Mouse (Mus musculus) c-Kit-positive CD71-positive TER-119-positive erythroid progenitor cells, embryonic 14.5 days (primary cell): Measurements from ENCODE around the gene Gm884.
"Not testable (repeated sequence)": the region's sequence is repeated elsewhere in the genome, so short reads cannot be mapped to it uniquely, and the experiment has no call there.

Experiments used
- DNase-seq: peaks from one replicate; pipeline ENCODE4 v3.0.0-alpha.2; 2013; ENCODE audit warnings: low spot score

Gm884 gene

GRCm38 (mm10) chr11:103634806-103635205, 13.9 kb upstream of the Gm884 start:
- no peak for DNase-seq

- DNase-seq: no peak
Measured at GRCm38 (mm10) chr11:103627453-103627852, 6.5 kb upstream of the Gm884 start.

- no peak for DNase-seq
Measured at GRCm38 (mm10) chr11:103610772-103611171, 10.2 kb downstream of the Gm884 start.

DNA sequence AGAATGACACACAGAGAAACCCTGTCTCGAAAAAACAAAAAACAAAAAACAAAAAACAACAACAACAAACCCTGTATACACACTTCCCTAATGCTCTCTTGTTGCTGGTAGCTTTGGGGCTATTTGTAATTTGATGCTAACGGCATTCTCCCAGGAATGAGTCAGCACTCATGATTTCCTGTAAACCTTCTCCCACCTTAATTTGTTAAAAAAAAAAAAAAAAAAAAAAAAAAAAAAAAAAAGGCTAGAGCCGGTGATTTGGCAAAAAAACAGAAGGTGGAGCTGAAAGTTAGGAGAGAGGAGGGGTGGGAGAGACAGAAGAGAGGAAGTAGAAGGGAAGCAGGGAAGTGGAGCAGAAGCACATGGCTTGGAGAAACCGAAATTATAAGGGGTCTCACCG, 14.3 kb downstream of the Gm884 start:
- no peak for DNase-seq

DNA sequence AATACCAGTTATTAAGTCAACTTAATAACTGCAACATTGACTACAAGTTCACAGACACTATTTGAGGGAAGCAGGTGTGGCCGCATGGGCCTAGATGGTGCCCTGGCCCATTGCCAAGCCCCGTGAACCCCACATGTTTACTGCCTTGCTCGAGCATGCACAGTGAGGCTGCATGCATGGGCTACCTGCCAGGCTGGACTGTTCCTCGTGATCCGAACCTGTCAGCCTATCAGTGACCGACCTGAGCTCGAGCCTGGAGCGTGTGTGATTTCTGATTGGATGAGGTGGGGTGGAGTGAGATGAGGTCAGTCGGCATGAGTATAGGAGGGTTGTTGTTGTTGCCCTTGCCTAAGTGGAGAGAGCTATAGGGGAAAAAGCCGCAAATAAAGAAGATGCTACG, 42.6 kb downstream of the Gm884 start:
- no peak for DNase-seq

GRCm38 (mm10) chr11:103556021-103556420, 64.9 kb downstream of the Gm884 start:
- DNase-seq: no peak

GRCm38 (mm10) chr11:103534973-103535372, 86.0 kb downstream of the Gm884 start:
- DNase-seq: not testable (repeated sequence)

GRCm38 (mm10) chr11:103512111-103512510, 108.8 kb downstream of the Gm884 start:
- no peak for DNase-seq

DNA sequence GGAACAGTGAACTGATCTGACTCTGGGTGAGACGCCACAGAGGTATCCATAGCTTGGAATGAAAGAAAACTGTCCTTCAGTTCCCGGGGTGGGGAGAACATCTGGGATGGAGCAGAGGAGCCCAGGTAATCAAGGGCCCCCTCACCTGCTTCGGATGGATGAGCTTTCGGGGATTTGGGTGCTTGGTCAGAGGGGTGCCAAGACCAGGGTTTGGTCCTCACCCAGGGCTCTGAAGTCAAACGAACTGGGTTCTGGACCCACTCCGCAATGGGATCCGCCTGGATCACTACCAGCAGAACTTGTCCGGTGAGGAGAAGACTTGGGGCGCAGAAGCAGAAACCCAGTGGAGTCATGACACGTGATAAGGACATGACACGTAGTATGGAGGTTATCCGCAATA, 116.4 kb downstream of the Gm884 start, which contains the start of gene Lrrc37a:
Lrrc37a (minus strand) TSS at position 101 of the 400 bp plus-strand sequence.
- DNase-seq: no peak
